Mouse (Mus musculus) ES-Bruce4 (cell line): ENCODE measurements around the gene Cacna2d1. TPM values are rescaled to one million over a fixed set of nuclear protein-coding genes. Genes with fewer than 3 reads are reported as not detected.

ENCODE experiments used
- H3K27ac ChIP-seq: 2 replicates; pipeline ENCODE4 v1.5.1; 2012; ENCODE audit warnings: low read length, inconsistent platforms; ENCODE audit not compliant: insufficient read depth
- H3K27me3 ChIP-seq: 2 replicates; pipeline ENCODE4 v1.6.1; 2012; ENCODE audit warnings: mild to moderate bottlenecking, low read length, inconsistent platforms; ENCODE audit not compliant: control insufficient read depth, poor library complexity, insufficient read depth, severe bottlenecking
- H3K36me3 ChIP-seq: 2 replicates; pipeline ENCODE4 v1.6.1; 2012; ENCODE audit warnings: inconsistent platforms, mild to moderate bottlenecking, low read length, moderate library complexity; ENCODE audit not compliant: control insufficient read depth, poor library complexity, insufficient read depth, severe bottlenecking
- H3K4me1 ChIP-seq: one replicate; pipeline ENCODE4 v1.8.1; 2011; ENCODE audit warnings: low read length; ENCODE audit not compliant: control insufficient read depth, insufficient read depth
- H3K4me3 ChIP-seq: 2 replicates; pipeline ENCODE4 v1.5.1; 2011; ENCODE audit warnings: low read depth, mild to moderate bottlenecking, low read length
- H3K9ac ChIP-seq: 2 replicates; pipeline ENCODE4 v1.6.1; 2012; ENCODE audit warnings: low read depth, mild to moderate bottlenecking, inconsistent platforms; ENCODE audit not compliant: poor library complexity, severe bottlenecking
- H3K9me3 ChIP-seq: replicated peaks from 2 replicates; pipeline ENCODE4 v1.6.1; 2012; ENCODE audit warnings: mild to moderate bottlenecking, low read length, inconsistent platforms; ENCODE audit not compliant: control insufficient read depth, poor library complexity, insufficient read depth, severe bottlenecking
- CTCF ChIP-seq: IDR thresholded peaks from one replicate; pipeline ENCODE4 v1.8.1; 2011; ENCODE audit warnings: low read depth, low read length
- EP300 ChIP-seq: IDR thresholded peaks from 2 replicates; pipeline ENCODE4 v1.6.1; 2011; ENCODE audit warnings: low read depth, low read length; ENCODE audit not compliant: insufficient read depth
- POLR2A ChIP-seq: IDR thresholded peaks from one replicate; pipeline ENCODE4 v1.8.1; 2011; ENCODE audit warnings: low read length; ENCODE audit not compliant: insufficient read depth
- polyA plus RNA-seq: library from polyadenylated mRNA; stranded (reverse); fragments of >200 nt; gene quantifications from 2 replicates; pipeline ENCODE4 v1.2.4, GENCODE M21; 2011; ENCODE audit warnings: low read depth; ENCODE audit not compliant: missing spikeins, insufficient read depth, insufficient read length

The Cacna2d1 gene
- polyA plus RNA-seq, 1 experiment: 8.0 TPM

- Histone ChIP-seq H3K27ac (no peak overlapping the region), H3K4me3 (no peak overlapping the region), H3K27me3 (no peaks in the 10 kb centered on the region), H3K9ac (no peak overlapping the region), H3K9me3 (no peaks in the 10 kb centered on the region), H3K36me3 (no peaks in the 10 kb centered on the region), H3K4me1 (no peaks in the 10 kb centered on the region)
- TF ChIP-seq POLR2A (no peak), EP300 (no peak)
These were observed 94.4 kb downstream of the Cacna2d1 start for GRCm38 (mm10) chr5:16028881-16029280.

- H3K4me1 ChIP-seq: no peaks in the 10 kb centered on the region
- H3K27me3 ChIP-seq: no peaks in the 10 kb centered on the region
- H3K9me3 ChIP-seq: no peaks in the 10 kb centered on the region
- H3K36me3 ChIP-seq: no peaks in the 10 kb centered on the region
- H3K9ac ChIP-seq: no peak overlapping the region
- H3K27ac ChIP-seq: no peak overlapping the region
- TF ChIP-seq POLR2A: no peak
- TF ChIP-seq CTCF: no peak
- no peak for TF ChIP-seq EP300
- no peak overlapping the region for H3K4me3 ChIP-seq
These were observed 95.0 kb downstream of the Cacna2d1 start for GRCm38 (mm10) chr5:16029481-16029880.

GRCm38 (mm10) chr5:16033569-16033968 lies 99.1 kb downstream of the Cacna2d1 start:
- Histone ChIP-seq H3K36me3 (no peaks in the 10 kb centered on the region), H3K4me1 (no peaks in the 10 kb centered on the region), H3K27ac (no peak overlapping the region), H3K27me3 (no peaks in the 10 kb centered on the region), H3K9me3 (no peaks in the 10 kb centered on the region), H3K9ac (no peak overlapping the region), H3K4me3 (no peak overlapping the region)
- TF ChIP-seq CTCF (no peak), POLR2A (no peak), EP300 (no peak)

- TF ChIP-seq EP300: no peak
- no peak for TF ChIP-seq POLR2A
- TF ChIP-seq CTCF: no peak
- Histone ChIP-seq H3K9me3 (no peaks in the 10 kb centered on the region), H3K9ac (no peak overlapping the region), H3K27ac (no peak overlapping the region), H3K4me3 (no peak overlapping the region), H3K27me3 (no peaks in the 10 kb centered on the region), H3K4me1 (no peaks in the 10 kb centered on the region), H3K36me3 (no peaks in the 10 kb centered on the region)
These were observed 100.8 kb downstream of the Cacna2d1 start for GRCm38 (mm10) chr5:16035259-16035658.

GRCm38 (mm10) chr5:16045147-16045878 lies 110.8 kb downstream of the Cacna2d1 start:
- Histone ChIP-seq H3K27ac (no peak overlapping the region), H3K27me3 (no peaks in the 10 kb centered on the region), H3K36me3 (no peaks in the 10 kb centered on the region), H3K9ac (no peak overlapping the region), H3K9me3 (no peaks in the 10 kb centered on the region), H3K4me3 (no peak overlapping the region), H3K4me1 (no peaks in the 10 kb centered on the region)
- TF ChIP-seq EP300 (no peak), POLR2A (no peak), CTCF (no peak)

GRCm38 (mm10) chr5:16047452-16048191 lies 113.1 kb downstream of the Cacna2d1 start:
- no peaks in the 10 kb centered on the region for H3K9me3 ChIP-seq
- H3K9ac ChIP-seq: no peak overlapping the region
- no peaks in the 10 kb centered on the region for H3K4me1 ChIP-seq
- no peak overlapping the region for H3K27ac ChIP-seq
- no peak overlapping the region for H3K4me3 ChIP-seq
- no peaks in the 10 kb centered on the region for H3K36me3 ChIP-seq
- no peaks in the 10 kb centered on the region for H3K27me3 ChIP-seq
- no peak for TF ChIP-seq CTCF
- no peak for TF ChIP-seq POLR2A
- TF ChIP-seq EP300: no peak
